Mouse (Mus musculus): ENCODE results near the gene Tas2r117. TPM values are rescaled to one million over a fixed set of nuclear protein-coding genes. Genes with fewer than 3 reads are reported as not detected.
A peak's percentile ranks its signal among the peaks of the same experiment; 100 is the strongest.

Tas2r117 gene
- polyA plus RNA-seq (2014; fragmentation: Nextera tagmentation; extraction: Ambion mirVana), result not detected in 2 replicates

DNA sequence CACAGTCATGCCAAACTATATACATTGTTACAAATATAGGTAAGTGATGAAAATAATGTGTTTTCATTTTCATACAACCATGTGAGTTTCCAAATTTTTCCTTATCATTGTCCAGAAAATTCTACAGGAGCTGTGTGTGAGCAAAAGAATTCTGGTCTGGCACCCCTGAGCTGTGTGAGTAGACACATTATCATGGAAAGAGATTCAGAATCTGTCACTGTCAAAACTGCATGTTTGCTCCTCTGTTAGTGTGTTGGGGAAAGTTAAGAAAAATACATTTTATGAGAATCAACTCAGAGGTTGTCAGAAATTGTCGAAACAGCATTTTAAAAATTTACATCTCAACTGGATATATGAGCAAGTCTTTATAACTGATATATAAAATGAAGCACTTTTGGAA lies at the start of gene Tas2r117:
Gene Tas2r117, plus strand, starts transcription at position 301 of the 400 bp plus-strand sequence.
- Histone ChIP-seq H3K27me3 (ENCODE audit: control insufficient read depth, insufficient read depth, low read length) (no peaks in the 10 kb centered on the region), H3K36me3 (ENCODE audit: control insufficient read depth, insufficient read depth, low read length) (no peaks in the 10 kb centered on the region), H3K4me1 (ENCODE audit: control insufficient read depth, insufficient read depth, low read length) (no peaks in the 10 kb centered on the region), H3K27ac (ENCODE audit: low read depth, low read length) (no peak within 1 kb of the TSS), H3K4me2 (replicated peaks; ENCODE audit: low read depth, low read length) (no peak within 1 kb of the TSS), H3K9me3 (ENCODE audit: control insufficient read depth, low read length) (no peaks in the 10 kb centered on the region), H3K4me3 (ENCODE audit: low read length) (no peak within 1 kb of the TSS), H3K9ac (ENCODE audit: low read depth, low read length) (no peak within 1 kb of the TSS)
- WGBS, result 80% methylated on average over 1 of the region's 1 CpGs
- ATAC-seq (ENCODE audit: low FRiP score, low TSS enrichment), result no peak

DNA sequence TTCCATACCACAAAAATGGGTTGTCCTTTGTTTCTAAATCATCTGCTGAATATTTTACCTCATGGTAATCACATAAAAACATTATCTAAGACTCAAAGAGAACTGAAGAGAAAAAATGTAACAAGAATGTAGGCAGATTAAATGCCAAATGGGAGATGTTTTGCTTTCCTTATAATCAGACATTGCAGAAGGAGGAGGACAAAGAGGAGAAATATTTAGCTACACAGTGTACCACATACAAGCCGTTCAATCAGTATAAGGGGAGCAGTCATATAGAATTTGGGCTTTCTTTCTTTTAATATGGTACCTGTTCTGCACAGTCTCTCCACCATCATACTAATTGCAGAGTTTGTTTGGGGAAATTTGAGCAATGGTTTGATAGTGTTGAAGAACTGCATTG lies 48.2 kb upstream of the Tas2r117 start, which contains the start of gene Tas2r124:
Gene Tas2r124, plus strand, starts transcription at position 301 of the 400 bp plus-strand sequence.
- H3K9ac ChIP-seq (ENCODE audit: low read depth, low read length), result no peak within 1 kb of the TSS
- no peaks in the 10 kb centered on the region for H3K27me3 ChIP-seq (ENCODE audit: control insufficient read depth, insufficient read depth, low read length)
- no peak within 1 kb of the TSS for H3K4me2 ChIP-seq (replicated peaks; ENCODE audit: low read depth, low read length)
- H3K36me3 ChIP-seq (ENCODE audit: control insufficient read depth, insufficient read depth, low read length), result no peaks in the 10 kb centered on the region
- 87% methylated on average over 1 of the region's 1 CpGs for WGBS
- no peak within 1 kb of the TSS for H3K4me3 ChIP-seq (ENCODE audit: low read length)
- ATAC-seq (ENCODE audit: low FRiP score, low TSS enrichment), result no peak
- no peak within 1 kb of the TSS for H3K27ac ChIP-seq (ENCODE audit: low read depth, low read length)
- no peaks in the 10 kb centered on the region for H3K4me1 ChIP-seq (ENCODE audit: control insufficient read depth, insufficient read depth, low read length)
- no peaks in the 10 kb centered on the region for H3K9me3 ChIP-seq (ENCODE audit: control insufficient read depth, low read length)

DNA sequence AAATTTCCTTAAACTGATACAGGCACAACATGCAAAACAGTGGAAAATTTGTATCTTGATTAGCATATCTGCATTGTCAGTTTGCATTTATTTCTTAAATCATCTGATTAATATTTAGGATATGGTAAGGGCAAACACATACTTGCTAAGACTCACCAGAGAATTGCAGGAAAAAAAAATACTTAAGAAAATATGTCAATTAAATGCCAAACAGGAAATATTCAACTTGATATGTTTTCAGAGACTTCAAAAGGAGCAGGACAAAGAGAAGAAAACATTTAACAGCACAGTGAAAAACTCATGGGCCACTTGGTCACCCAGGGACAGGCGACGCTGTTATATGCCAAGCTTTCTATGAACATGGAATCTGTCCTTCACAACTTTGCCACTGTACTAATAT lies 40.8 kb upstream of the Tas2r117 start, which contains the start of gene Tas2r102:
Gene Tas2r102, plus strand, starts transcription at position 301 of the 400 bp plus-strand sequence.
- Histone ChIP-seq H3K27ac (ENCODE audit: low read depth, low read length) (no peak within 1 kb of the TSS), H3K4me1 (ENCODE audit: control insufficient read depth, insufficient read depth, low read length) (no peaks in the 10 kb centered on the region), H3K4me3 (ENCODE audit: low read length) (no peak within 1 kb of the TSS), H3K9ac (ENCODE audit: low read depth, low read length) (no peak within 1 kb of the TSS), H3K36me3 (ENCODE audit: control insufficient read depth, insufficient read depth, low read length) (no peaks in the 10 kb centered on the region), H3K27me3 (ENCODE audit: control insufficient read depth, insufficient read depth, low read length) (no peaks in the 10 kb centered on the region), H3K4me2 (replicated peaks; ENCODE audit: low read depth, low read length) (no peak within 1 kb of the TSS), H3K9me3 (ENCODE audit: control insufficient read depth, low read length) (no peaks in the 10 kb centered on the region)
- ATAC-seq (ENCODE audit: low FRiP score, low TSS enrichment), result no peak
- WGBS, result 92% methylated on average over 2 of the region's 2 CpGs

DNA sequence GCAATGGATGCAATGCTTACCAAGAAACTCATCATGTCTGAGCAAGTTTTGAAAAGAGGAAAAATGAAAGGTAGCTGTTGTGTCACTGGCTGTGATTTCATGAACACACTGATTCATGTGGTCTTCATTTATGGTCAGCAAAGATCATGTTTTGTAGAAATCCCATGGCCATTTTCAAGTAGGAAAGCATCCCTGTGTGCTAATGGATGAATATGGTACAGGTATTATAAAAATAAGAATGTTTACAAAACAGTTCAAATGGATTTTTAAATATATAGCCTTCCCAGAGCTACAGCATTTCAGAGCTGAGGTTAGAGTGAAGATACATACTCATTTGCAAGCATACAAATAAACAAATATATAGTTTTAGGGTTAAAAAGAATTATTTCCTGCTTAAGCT lies 24.6 kb upstream of the Tas2r117 start, which contains the start of gene Tas2r136:
Gene Tas2r136, minus strand, starts transcription at position 101 of the 400 bp plus-strand sequence.
- ATAC-seq (ENCODE audit: low FRiP score, low TSS enrichment), result no peak
- H3K27ac ChIP-seq (ENCODE audit: low read depth, low read length), result no peak within 1 kb of the TSS

DNA sequence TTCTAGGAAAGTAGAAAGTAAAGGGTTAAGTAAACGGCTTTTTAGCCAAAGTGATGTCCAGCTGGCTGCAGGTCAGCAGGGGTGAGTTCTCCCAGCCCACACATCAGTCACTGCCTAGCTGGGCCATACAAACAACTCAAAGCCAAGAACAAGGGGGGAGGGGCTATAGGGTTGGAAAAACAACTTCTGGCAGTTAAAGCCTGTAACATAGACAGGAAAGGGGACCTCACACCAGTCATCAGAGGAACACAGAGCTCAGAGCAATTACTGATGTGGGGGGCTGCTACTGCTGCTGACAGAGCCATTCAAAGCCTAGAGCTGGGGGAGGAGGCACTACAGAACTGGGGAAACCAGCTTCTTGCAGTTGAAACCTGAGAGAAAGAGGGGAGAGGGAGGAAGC lies 7.2 kb upstream of the Tas2r117 start:
- Histone ChIP-seq H3K9ac (ENCODE audit: low read depth, low read length) (no peak overlapping the region), H3K27ac (ENCODE audit: low read depth, low read length) (peak overlapping the region; percentile 32; the same call in 1 of the 2 replicates), H3K36me3 (ENCODE audit: control insufficient read depth, insufficient read depth, low read length) (no peaks in the 10 kb centered on the region), H3K27me3 (ENCODE audit: control insufficient read depth, insufficient read depth, low read length) (no peaks in the 10 kb centered on the region), H3K4me3 (ENCODE audit: low read length) (no peak overlapping the region), H3K4me2 (replicated peaks; ENCODE audit: low read depth, low read length) (no peak overlapping the region), H3K4me1 (ENCODE audit: control insufficient read depth, insufficient read depth, low read length) (no peaks in the 10 kb centered on the region), H3K9me3 (ENCODE audit: control insufficient read depth, low read length) (peaks cover 16% of the 10 kb centered on the region)
- WGBS, result 6% methylated on average over 1 of the region's 1 CpGs
- ATAC-seq (ENCODE audit: low FRiP score, low TSS enrichment), result peak; percentile 99

More for the DNA sequence above, 24.6 kb upstream of the Tas2r117 start, which contains the start of gene Tas2r136:
- H3K4me2 ChIP-seq (replicated peaks; ENCODE audit: low read depth, low read length), result no peak within 1 kb of the TSS
- no peaks in the 10 kb centered on the region for H3K4me1 ChIP-seq (ENCODE audit: control insufficient read depth, insufficient read depth, low read length)
- no peaks in the 10 kb centered on the region for H3K36me3 ChIP-seq (ENCODE audit: control insufficient read depth, insufficient read depth, low read length)
- no peak within 1 kb of the TSS for H3K9ac ChIP-seq (ENCODE audit: low read depth, low read length)
- H3K4me3 ChIP-seq (ENCODE audit: low read length), result no peak within 1 kb of the TSS
- H3K27me3 ChIP-seq (ENCODE audit: control insufficient read depth, insufficient read depth, low read length), result no peaks in the 10 kb centered on the region
- H3K9me3 ChIP-seq (ENCODE audit: control insufficient read depth, low read length), result no peaks in the 10 kb centered on the region

DNA sequence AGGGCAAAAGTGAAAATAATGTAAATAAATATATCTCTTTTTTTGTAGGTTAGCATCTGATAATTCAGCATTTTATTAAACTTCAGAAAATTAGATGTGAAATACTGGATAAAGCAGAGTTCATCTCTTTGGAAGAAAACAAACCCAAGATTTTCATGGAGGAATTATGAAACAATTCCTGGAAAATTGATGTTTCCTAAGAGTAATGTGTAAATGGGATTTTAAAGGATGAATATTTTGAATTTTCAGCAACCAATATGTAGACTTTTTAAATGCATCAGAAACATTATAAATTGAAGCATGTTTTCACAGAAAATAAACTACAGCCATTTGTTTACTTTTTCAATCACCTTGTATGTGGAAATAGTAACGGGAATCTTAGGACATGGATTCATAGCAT lies 44.2 kb downstream of the Tas2r117 start, which contains the start of gene Tas2r123:
Gene Tas2r123, plus strand, starts transcription at position 301 of the 400 bp plus-strand sequence.
- no peak for ATAC-seq (ENCODE audit: low FRiP score, low TSS enrichment)
- H3K4me1 ChIP-seq (ENCODE audit: control insufficient read depth, insufficient read depth, low read length), result no peaks in the 10 kb centered on the region
- no peak within 1 kb of the TSS for H3K4me2 ChIP-seq (replicated peaks; ENCODE audit: low read depth, low read length)
- H3K9ac ChIP-seq (ENCODE audit: low read depth, low read length), result no peak within 1 kb of the TSS
- H3K36me3 ChIP-seq (ENCODE audit: control insufficient read depth, insufficient read depth, low read length), result no peaks in the 10 kb centered on the region
- H3K4me3 ChIP-seq (ENCODE audit: low read length), result no peak within 1 kb of the TSS
- WGBS, result 68% methylated on average over 1 of the region's 1 CpGs
- no peaks in the 10 kb centered on the region for H3K9me3 ChIP-seq (ENCODE audit: control insufficient read depth, low read length)
- no peak within 1 kb of the TSS for H3K27ac ChIP-seq (ENCODE audit: low read depth, low read length)
- no peaks in the 10 kb centered on the region for H3K27me3 ChIP-seq (ENCODE audit: control insufficient read depth, insufficient read depth, low read length)

Other genes with a start within 250 kb of the Tas2r117 start
- not detected in 2 replicates for gene Prh1, start 233.0 kb upstream of the Tas2r117 start, polyA plus RNA-seq (2014; fragmentation: Nextera tagmentation; extraction: Ambion mirVana)
- gene Prp2, start 206.9 kb upstream of the Tas2r117 start, polyA plus RNA-seq (2014; fragmentation: Nextera tagmentation; extraction: Ambion mirVana), result not detected in 2 replicates
- not detected in 2 replicates for gene A630073D07Rik, start 151.3 kb upstream of the Tas2r117 start, polyA plus RNA-seq (2014; fragmentation: Nextera tagmentation; extraction: Ambion mirVana)
- gene Tas2r120, start 145.9 kb upstream of the Tas2r117 start, polyA plus RNA-seq (2014; fragmentation: Nextera tagmentation; extraction: Ambion mirVana), result not detected in 2 replicates
- not detected in 2 replicates for gene Tas2r121, start 101.8 kb upstream of the Tas2r117 start, polyA plus RNA-seq (2014; fragmentation: Nextera tagmentation; extraction: Ambion mirVana)
- not detected in 2 replicates for gene Tas2r122, start 90.9 kb upstream of the Tas2r117 start, polyA plus RNA-seq (2014; fragmentation: Nextera tagmentation; extraction: Ambion mirVana)
- not detected in 2 replicates for gene Tas2r115, start 64.8 kb upstream of the Tas2r117 start, polyA plus RNA-seq (2014; fragmentation: Nextera tagmentation; extraction: Ambion mirVana)
- not detected in 2 replicates for gene Tas2r124, start 48.1 kb upstream of the Tas2r117 start, polyA plus RNA-seq (2014; fragmentation: Nextera tagmentation; extraction: Ambion mirVana)
- gene Tas2r102, start 40.7 kb upstream of the Tas2r117 start, polyA plus RNA-seq (2014; fragmentation: Nextera tagmentation; extraction: Ambion mirVana), result not detected in 2 replicates
- not detected in 2 replicates for gene Tas2r136, start 24.7 kb upstream of the Tas2r117 start, polyA plus RNA-seq (2014; fragmentation: Nextera tagmentation; extraction: Ambion mirVana)
- gene Tas2r123, start 44.3 kb downstream of the Tas2r117 start, polyA plus RNA-seq (2014; fragmentation: Nextera tagmentation; extraction: Ambion mirVana), result not detected in 2 replicates
- gene Tas2r116, start 52.6 kb downstream of the Tas2r117 start, polyA plus RNA-seq (2014; fragmentation: Nextera tagmentation; extraction: Ambion mirVana), result not detected in 2 replicates
- not detected in 2 replicates for gene Tas2r110, start 65.2 kb downstream of the Tas2r117 start, polyA plus RNA-seq (2014; fragmentation: Nextera tagmentation; extraction: Ambion mirVana)
- gene Tas2r113, start 90.2 kb downstream of the Tas2r117 start, polyA plus RNA-seq (2014; fragmentation: Nextera tagmentation; extraction: Ambion mirVana), result not detected in 2 replicates
- not detected in 2 replicates for gene Tas2r125, start 106.8 kb downstream of the Tas2r117 start, polyA plus RNA-seq (2014; fragmentation: Nextera tagmentation; extraction: Ambion mirVana)
- not detected in 2 replicates for gene Tas2r129, start 148.3 kb downstream of the Tas2r117 start, polyA plus RNA-seq (2014; fragmentation: Nextera tagmentation; extraction: Ambion mirVana)
- gene Tas2r131, start 155.1 kb downstream of the Tas2r117 start, polyA plus RNA-seq (2014; fragmentation: Nextera tagmentation; extraction: Ambion mirVana), result not detected in 2 replicates
- gene Tas2r109, start 178.1 kb downstream of the Tas2r117 start, polyA plus RNA-seq (2014; fragmentation: Nextera tagmentation; extraction: Ambion mirVana), result not detected in 2 replicates
- gene Tas2r103, start 234.3 kb downstream of the Tas2r117 start, polyA plus RNA-seq (2014; fragmentation: Nextera tagmentation; extraction: Ambion mirVana), result not detected in 2 replicates